Mouse (Mus musculus) embryonic fibroblast, embryonic 13.5 days (primary cell): ENCODE data around the gene Slc25a21.

Experiments used
- CTCF ChIP-seq: IDR thresholded peaks from 2 replicates; pipeline ENCODE4 v1.5.1; 2011; ENCODE audit warnings: mild to moderate bottlenecking, control low read depth, low read length, moderate library complexity, borderline replicate concordance; ENCODE audit not compliant: insufficient read depth
- POLR2A ChIP-seq: IDR thresholded peaks from 2 replicates; pipeline ENCODE4 v1.6.1; 2011; ENCODE audit warnings: low read depth, mild to moderate bottlenecking, control low read depth, low read length, moderate library complexity

- TF ChIP-seq POLR2A (no peak), CTCF (no peak)
Observed at GRCm38 (mm10) chr12:57099066-57099465, 98.2 kb downstream of the Slc25a21 start.
